Mouse (Mus musculus) MEL (cell line): ENCODE results near the gene Scn1a. TPM values are rescaled to one million over a fixed set of nuclear protein-coding genes. Genes with fewer than 3 reads are reported as not detected.

Experiments used
- DNase-seq: peaks from one replicate; pipeline ENCODE4 v3.0.0; 2011; ENCODE audit warnings: low read depth, low spot score
- H3K27ac ChIP-seq: 2 replicates; pipeline ENCODE4 v1.5.1; 2012; ENCODE audit warnings: low read depth, mild to moderate bottlenecking, control low read depth, low read length, moderate library complexity; ENCODE audit not compliant: control insufficient read depth
- H3K27me3 ChIP-seq, 2 experiments: fragments of 150-350 bp in 1 of 2; sonication (generic) in 1 of 2; 2 replicates each; pipeline ENCODE4 v1.6.1; 2012; ENCODE audit warnings: low read length in 2 of 2, mild to moderate bottlenecking in 2 of 2, improper control_type of control experiment in 1 of 2, moderate library complexity in 1 of 2; ENCODE audit not compliant: insufficient read depth in 2 of 2, control insufficient read depth in 1 of 2
- H3K36me3 ChIP-seq, 2 experiments: 2 replicates each; pipeline ENCODE4 v1.6.1; 2012 to 2014; ENCODE audit warnings: low read length in 2 of 2, improper control_type of control experiment in 1 of 2, inconsistent platforms in 1 of 2, mild to moderate bottlenecking in 1 of 2; ENCODE audit not compliant: insufficient read depth in 2 of 2, control insufficient read depth in 1 of 2
- H3K4me1 ChIP-seq, 2 experiments: fragments of 150-350 bp in 1 of 2; sonication (generic) in 1 of 2; 2 replicates each; pipeline ENCODE4 v1.6.1; 2012; ENCODE audit warnings: low read length in 2 of 2, improper control_type of control experiment in 1 of 2, mild to moderate bottlenecking in 1 of 2; ENCODE audit not compliant: insufficient read depth in 2 of 2, control insufficient read depth in 1 of 2
- H3K4me3 ChIP-seq, 2 experiments: fragments of 150-350 bp in 1 of 2; sonication (generic) in 1 of 2; 2 replicates each; pipeline ENCODE4 v1.5.1; 2012; ENCODE audit warnings: low read depth in 2 of 2, low read length in 2 of 2, mild to moderate bottlenecking in 2 of 2, moderate library complexity in 2 of 2, control low read depth in 1 of 2, improper control_type of control experiment in 1 of 2; ENCODE audit not compliant: control insufficient read depth in 1 of 2, insufficient read depth in 1 of 2
- H3K79me2 ChIP-seq: 2 replicates; pipeline ENCODE4 v1.6.1; 2012; ENCODE audit warnings: mild to moderate bottlenecking, low read length, moderate library complexity; ENCODE audit not compliant: control insufficient read depth, poor library complexity, insufficient read depth
- H3K9ac ChIP-seq: 2 replicates; pipeline ENCODE4 v1.6.1; 2012; ENCODE audit warnings: low read depth, mild to moderate bottlenecking, control low read depth, low read length, moderate library complexity; ENCODE audit not compliant: control insufficient read depth, poor library complexity, severe bottlenecking
- H3K9me3 ChIP-seq: fragments of 150-350 bp; sonication (generic); replicated peaks from 2 replicates; pipeline ENCODE4 v1.6.1; 2012; ENCODE audit warnings: mild to moderate bottlenecking, low read length, improper control_type of control experiment, moderate library complexity; ENCODE audit not compliant: insufficient read depth
- CHD1 ChIP-seq: IDR thresholded peaks from 2 replicates; pipeline ENCODE4 v1.6.1; 2012; ENCODE audit warnings: low read depth, mild to moderate bottlenecking, inconsistent platforms, low read length, improper control_type of control experiment
- CHD2 ChIP-seq: IDR thresholded peaks from 2 replicates; pipeline ENCODE4 v1.6.1; 2011; ENCODE audit warnings: low read length, improper control_type of control experiment
- E2F4 ChIP-seq: IDR thresholded peaks from 2 replicates; pipeline ENCODE4 v1.6.1; 2011; ENCODE audit warnings: low read depth, low read length, improper control_type of control experiment, borderline replicate concordance
- EP300 ChIP-seq, 2 experiments: IDR thresholded peaks; 2 replicates each; pipeline ENCODE4 v1.6.1; 2011; ENCODE audit warnings: improper control_type of control experiment in 2 of 2, low read length in 2 of 2, low read depth in 1 of 2, mild to moderate bottlenecking in 1 of 2
- ETS1 ChIP-seq: IDR thresholded peaks from 2 replicates; pipeline ENCODE4 v1.6.1; 2012; ENCODE audit warnings: low read depth, mild to moderate bottlenecking, inconsistent platforms, low read length, improper control_type of control experiment, moderate library complexity
- GABPA ChIP-seq: IDR thresholded peaks from 2 replicates; pipeline ENCODE4 v1.6.1; 2012; ENCODE audit warnings: low read depth, mild to moderate bottlenecking, inconsistent platforms, low read length, improper control_type of control experiment, moderate library complexity
- JUND ChIP-seq: IDR thresholded peaks from 2 replicates; pipeline ENCODE4 v1.6.1; 2011; ENCODE audit warnings: low read depth, mild to moderate bottlenecking, improper control_type of control experiment, low read length
- KAT2A ChIP-seq: conservative IDR thresholded peaks from 2 replicates; pipeline ENCODE4 v1.6.1; 2012; ENCODE audit warnings: low read depth, low read length, improper control_type of control experiment, inconsistent platforms
- MAFK ChIP-seq: IDR thresholded peaks from 2 replicates; pipeline ENCODE4 v1.6.1; 2011; ENCODE audit warnings: low read depth, mild to moderate bottlenecking, low read length, improper control_type of control experiment, borderline replicate concordance
- MAX ChIP-seq: IDR thresholded peaks from 2 replicates; pipeline ENCODE4 v1.6.1; 2011; ENCODE audit warnings: low read length, improper control_type of control experiment
- MEF2A ChIP-seq: IDR thresholded peaks from 2 replicates; pipeline ENCODE4 v1.6.1; 2014; ENCODE audit warnings: low read depth, mild to moderate bottlenecking, inconsistent platforms, low read length, improper control_type of control experiment; ENCODE audit not compliant: poor library complexity, insufficient replicate concordance, severe bottlenecking; ENCODE audit errors: extremely low read depth
- NELFE ChIP-seq: IDR thresholded peaks from 2 replicates; pipeline ENCODE4 v1.6.1; 2011; ENCODE audit warnings: low read depth, low read length, improper control_type of control experiment
- NRF1 ChIP-seq: IDR thresholded peaks from 2 replicates; pipeline ENCODE4 v1.6.1; 2014; ENCODE audit warnings: low read depth, mild to moderate bottlenecking, inconsistent platforms, low read length, improper control_type of control experiment, moderate library complexity; ENCODE audit not compliant: poor library complexity, insufficient read depth, severe bottlenecking
- POLR2A ChIP-seq, 2 experiments: IDR thresholded peaks; 2 replicates each; pipeline ENCODE4 v1.6.1; 2011 to 2012; ENCODE audit warnings: low read length in 2 of 2, mild to moderate bottlenecking in 2 of 2, control low read depth in 1 of 2, improper control_type of control experiment in 1 of 2, low read depth in 1 of 2, moderate library complexity in 1 of 2; ENCODE audit not compliant: control insufficient read depth in 1 of 2, insufficient read depth in 1 of 2, poor library complexity in 1 of 2
- POLR2AphosphoS2 ChIP-seq: IDR thresholded peaks from 2 replicates; pipeline ENCODE4 v1.6.1; 2011; ENCODE audit warnings: low read length, improper control_type of control experiment
- POLR2AphosphoS5 ChIP-seq: IDR thresholded peaks from 2 replicates; pipeline ENCODE4 v1.6.1; 2012; ENCODE audit warnings: low read depth, borderline replicate concordance, mild to moderate bottlenecking, inconsistent platforms, low read length, moderate library complexity, mixed read lengths
- RAD21 ChIP-seq: IDR thresholded peaks from 2 replicates; pipeline ENCODE4 v1.6.1; 2011; ENCODE audit warnings: mild to moderate bottlenecking, low read depth, low read length, improper control_type of control experiment
- SIN3A ChIP-seq: IDR thresholded peaks from 2 replicates; pipeline ENCODE4 v1.6.1; 2012; ENCODE audit warnings: low read length, improper control_type of control experiment, inconsistent platforms
- TBP ChIP-seq: IDR thresholded peaks from 2 replicates; pipeline ENCODE4 v1.8.0; 2011; ENCODE audit warnings: low read depth, low read length, improper control_type of control experiment
- USF1 ChIP-seq: IDR thresholded peaks from 2 replicates; pipeline ENCODE4 v1.6.1; 2014; ENCODE audit warnings: low read depth, mild to moderate bottlenecking, inconsistent platforms, low read length, improper control_type of control experiment, moderate library complexity
- USF2 ChIP-seq, 2 experiments: IDR thresholded peaks; 2 replicates each; pipeline ENCODE4 v1.6.1; 2011 to 2012; ENCODE audit warnings: improper control_type of control experiment in 2 of 2, low read length in 2 of 2, borderline replicate concordance in 1 of 2, inconsistent platforms in 1 of 2, low read depth in 1 of 2, mild to moderate bottlenecking in 1 of 2; ENCODE audit not compliant: insufficient read depth in 1 of 2
- ZC3H11A ChIP-seq: IDR thresholded peaks from 2 replicates; pipeline ENCODE4 v1.6.1; 2012; ENCODE audit warnings: low read depth, mild to moderate bottlenecking, inconsistent platforms, low read length, improper control_type of control experiment
- ZKSCAN1 ChIP-seq: IDR thresholded peaks from 2 replicates; pipeline ENCODE4 v1.6.1; 2012; ENCODE audit warnings: low read depth, mild to moderate bottlenecking, inconsistent platforms, low read length, improper control_type of control experiment, moderate library complexity
- polyA plus RNA-seq, 2 experiments: library from polyadenylated mRNA; stranded (reverse) in 1 of 2; unstranded in 1 of 2; fragments of >175 nt in 1 of 2; fragments of >200 nt in 1 of 2; gene quantifications; 2 replicates each; pipeline versions ENCODE4 v1.2.1 to v1.2.4; 2012; ENCODE audit warnings: low replicate concordance in 2 of 2, low read depth in 1 of 2; ENCODE audit not compliant: insufficient read length in 2 of 2, insufficient read depth in 1 of 2, missing spikeins in 1 of 2
- total RNA-seq: library from RNA; depleted of rRNA; stranded (reverse); fragments of 300-350 nt; gene quantifications from 2 replicates; pipeline ENCODE4 v1.2.3, GENCODE M21; 2012

Scn1a gene
- total and polyA plus RNA-seq, 3 experiments = not detected

GRCm38 (mm10) chr2:66408899-66409739 lies 31.5 kb downstream of the Scn1a start:
- no peak overlapping the region for H3K4me3 ChIP-seq

GRCm38 (mm10) chr2:66408456-66408855 lies 32.2 kb downstream of the Scn1a start:
- no peaks in the 10 kb centered on the region for H3K79me2 ChIP-seq
- no peak overlapping the region for H3K4me3 ChIP-seq
- no peak for DNase-seq
- no peak overlapping the region for H3K9ac ChIP-seq
- H3K27ac ChIP-seq = no peak overlapping the region
- no peak for TF ChIP-seq ETS1
- TF ChIP-seq ZC3H11A = no peak
- TF ChIP-seq MEF2A = no peak
- H3K36me3 ChIP-seq = no peaks in the 10 kb centered on the region
- H3K27me3 ChIP-seq = no peaks in the 10 kb centered on the region
- no peaks in the 10 kb centered on the region for H3K9me3 ChIP-seq
- no peaks in the 10 kb centered on the region for H3K4me1 ChIP-seq

More at GRCm38 (mm10) chr2:66408899-66409739, 31.5 kb downstream of the Scn1a start:
- H3K27me3 ChIP-seq = no peaks in the 10 kb centered on the region
- H3K9me3 ChIP-seq = no peaks in the 10 kb centered on the region
- no peaks in the 10 kb centered on the region for H3K79me2 ChIP-seq
- H3K4me1 ChIP-seq = no peaks in the 10 kb centered on the region
- TF ChIP-seq NELFE = no peak
- TF ChIP-seq MAX = no peak
- no peak for TF ChIP-seq MEF2A
- no peak for TF ChIP-seq RAD21
- TF ChIP-seq KAT2A = no peak
- no peak for TF ChIP-seq MAFK
- H3K36me3 ChIP-seq = no peaks in the 10 kb centered on the region
- no peak overlapping the region for H3K9ac ChIP-seq
- DNase-seq = no peak
- no peak overlapping the region for H3K27ac ChIP-seq

GRCm38 (mm10) chr2:66392586-66392985 lies 48.1 kb downstream of the Scn1a start:
- Histone ChIP-seq H3K36me3 (no peaks in the 10 kb centered on the region), H3K27ac (no peak overlapping the region), H3K4me1 (no peaks in the 10 kb centered on the region), H3K27me3 (no peaks in the 10 kb centered on the region), H3K4me3 (no peak overlapping the region), H3K9me3 (no peaks in the 10 kb centered on the region), H3K79me2 (no peaks in the 10 kb centered on the region), H3K9ac (no peak overlapping the region)
- TF ChIP-seq USF2 (IDR thresholded peaks at IDR 0.05; ENCODE audit: borderline replicate concordance in 1 of 2, insufficient read depth in 1 of 2, low read depth in 1 of 2, low read length in 2 of 2) = no peak
- no peak for TF ChIP-seq EP300 (IDR thresholded peaks at IDR 0.05; ENCODE audit: low read depth in 1 of 2, low read length in 2 of 2)
- no peak for TF ChIP-seq CHD1
- TF ChIP-seq E2F4 = no peak
- no peak for TF ChIP-seq SIN3A
- TF ChIP-seq CHD2 = no peak
- no peak for TF ChIP-seq USF1
- TF ChIP-seq NRF1 = no peak
- TF ChIP-seq POLR2A (IDR thresholded peaks at IDR 0.05; ENCODE audit: control insufficient read depth in 1 of 2, insufficient read depth in 1 of 2, low read depth in 1 of 2, low read length in 2 of 2, poor library complexity in 1 of 2) = no peak
- TF ChIP-seq POLR2AphosphoS2 = no peak
- TF ChIP-seq TBP = no peak
- TF ChIP-seq JUND = no peak
- no peak for TF ChIP-seq MAX
- TF ChIP-seq POLR2AphosphoS5 = no peak
- TF ChIP-seq ZKSCAN1 = no peak
- no peak for TF ChIP-seq GABPA
- no peak for DNase-seq
